Mouse (Mus musculus): ENCODE measurements at regions not wholly inside any gene's neighbourhood (a gene's known extent, or its start where the extent isn't known, plus 50 kb on each side); places are given as distances from the start of the nearest gene placed in this dataset.

DNA sequence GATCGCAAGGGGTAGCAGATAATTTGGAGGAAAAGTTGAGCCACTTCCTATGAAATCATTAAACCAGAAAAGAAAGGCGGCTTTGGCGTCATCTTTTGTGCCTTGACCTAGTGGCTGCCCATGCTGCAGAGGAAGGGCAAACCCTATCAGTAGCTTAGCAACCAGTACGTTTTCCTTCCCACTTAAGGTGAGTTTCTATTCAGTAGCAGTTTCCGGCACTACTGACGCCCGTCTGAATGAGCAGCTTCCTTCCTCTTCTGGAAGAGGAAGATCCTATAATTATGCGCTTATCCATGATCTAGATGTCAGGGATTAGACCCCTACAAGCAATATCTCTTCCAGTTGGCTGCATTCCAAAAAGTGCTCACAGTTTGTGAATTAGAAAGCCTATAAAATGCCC, 360.0 kb upstream of the Adamts5 start:
- Histone ChIP-seq H3K79me2 (ENCODE audit: control insufficient read depth, insufficient read depth) (no peaks in the 10 kb centered on the region), H3K4me3 (no peak overlapping the region), H3K36me3 (ENCODE audit: control insufficient read depth, insufficient read depth) (no peaks in the 10 kb centered on the region), H3ac (ENCODE audit: control insufficient read depth, insufficient read length) (no peak overlapping the region), H3K4me2 (ENCODE audit: low read depth) (no peak overlapping the region), H3K27me3 (ENCODE audit: control insufficient read depth, insufficient read depth, insufficient read length) (no peaks in the 10 kb centered on the region)
- TF ChIP-seq MYOD1 (IDR thresholded peaks at IDR 0.05; ENCODE audit: control insufficient read depth in 1 of 3, insufficient read length in 2 of 3, low read depth in 2 of 3), result no peak
- TF ChIP-seq TCF12 (IDR thresholded peaks at IDR 0.05; ENCODE audit: insufficient read depth, poor library complexity, severe bottlenecking), result no peak
- no peak for TF ChIP-seq TCF3 (IDR thresholded peaks at IDR 0.05; ENCODE audit: insufficient read length, low read depth)
- TF ChIP-seq MAX (IDR thresholded peaks at IDR 0.05; ENCODE audit: low read depth), result no peak
- TF ChIP-seq CEBPB (IDR thresholded peaks at IDR 0.05; ENCODE audit: insufficient read depth, poor library complexity, severe bottlenecking), result no peak
- no peak for TF ChIP-seq POLR2AphosphoS2 (IDR thresholded peaks at IDR 0.05; ENCODE audit: insufficient read length, low read depth)
- no peak for TF ChIP-seq MYOG (IDR thresholded peaks at IDR 0.05; ENCODE audit: control insufficient read depth in 1 of 3, insufficient read depth in 1 of 3, insufficient read length in 2 of 3, low read depth in 2 of 3)
- no peak for TF ChIP-seq E2F4 (IDR thresholded peaks at IDR 0.05; ENCODE audit: insufficient read depth)
- TF ChIP-seq SRF (IDR thresholded peaks at IDR 0.05; ENCODE audit: control insufficient read depth, insufficient read length, low read depth), result no peak
- TF ChIP-seq USF1 (IDR thresholded peaks at IDR 0.05; ENCODE audit: low read depth), result no peak
- no peak for TF ChIP-seq POLR2A (IDR thresholded peaks at IDR 0.05; ENCODE audit: insufficient read length, low read depth)

DNA sequence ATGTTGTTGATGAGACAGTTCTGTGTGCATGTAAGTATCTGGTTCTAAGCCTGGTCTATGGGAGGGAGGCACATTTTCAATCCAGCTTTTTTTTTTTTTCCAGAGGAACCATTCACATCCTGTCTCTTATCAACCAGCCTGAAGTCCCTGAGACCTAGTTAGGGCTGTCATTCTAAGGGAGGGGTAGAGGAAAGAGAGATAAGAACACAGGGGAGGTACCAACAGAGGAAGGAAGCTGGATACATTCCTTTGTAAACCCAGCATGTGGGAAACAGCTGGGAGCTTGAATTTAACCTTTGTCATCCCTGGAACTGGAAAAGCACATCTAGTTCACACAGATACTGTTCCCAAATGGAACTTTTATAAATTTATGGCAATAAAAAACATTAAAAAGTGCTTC, 351.0 kb upstream of the Adamts5 start:
- H3K36me3 ChIP-seq (ENCODE audit: control insufficient read depth, insufficient read depth), result no peaks in the 10 kb centered on the region

DNA sequence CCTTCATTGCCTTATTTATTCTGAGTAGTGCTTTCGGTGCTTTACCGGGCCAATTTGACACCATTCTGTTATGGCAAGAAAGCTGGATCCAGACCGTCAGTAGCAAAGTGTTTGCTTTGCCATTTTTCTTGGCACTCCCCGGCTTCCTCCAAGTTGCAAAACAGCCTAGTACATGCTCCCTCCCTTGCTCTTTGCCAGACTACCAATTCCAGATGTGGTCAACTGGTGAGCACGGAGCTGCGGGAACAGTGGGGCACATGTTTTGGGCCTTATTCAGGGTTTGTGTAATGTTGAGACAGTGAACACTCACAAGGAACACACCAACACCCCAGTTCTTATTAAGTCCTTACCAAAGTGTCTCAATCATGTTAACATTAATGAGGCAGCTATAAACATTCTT, 348.4 kb upstream of the Adamts5 start:
- TF ChIP-seq TCF3 (IDR thresholded peaks at IDR 0.05; ENCODE audit: insufficient read length, low read depth) (no peak), POLR2A (IDR thresholded peaks at IDR 0.05; ENCODE audit: insufficient read length, low read depth) (no peak), REST (IDR thresholded peaks at IDR 0.05; ENCODE audit: insufficient read depth, insufficient read length) (no peak)
- Histone ChIP-seq H3K4me2 (ENCODE audit: low read depth) (no peak overlapping the region), H3K27me3 (ENCODE audit: control insufficient read depth, insufficient read depth, insufficient read length) (no peaks in the 10 kb centered on the region), H3ac (ENCODE audit: control insufficient read depth, insufficient read length) (no peak overlapping the region), H3K4me3 (no peak overlapping the region), H3K36me3 (ENCODE audit: control insufficient read depth, insufficient read depth) (no peaks in the 10 kb centered on the region), H3K79me2 (ENCODE audit: control insufficient read depth, insufficient read depth) (no peaks in the 10 kb centered on the region)

More for the DNA sequence above, 351.0 kb upstream of the Adamts5 start:
- Histone ChIP-seq H3ac (ENCODE audit: control insufficient read depth, insufficient read length) (no peak overlapping the region), H3K4me2 (ENCODE audit: low read depth) (no peak overlapping the region), H3K4me3 (no peak overlapping the region), H3K79me2 (ENCODE audit: control insufficient read depth, insufficient read depth) (no peaks in the 10 kb centered on the region), H3K27me3 (ENCODE audit: control insufficient read depth, insufficient read depth, insufficient read length) (no peaks in the 10 kb centered on the region)
- no peak for TF ChIP-seq POLR2AphosphoS2 (IDR thresholded peaks at IDR 0.05; ENCODE audit: insufficient read length, low read depth)
- no peak for TF ChIP-seq CEBPB (IDR thresholded peaks at IDR 0.05; ENCODE audit: insufficient read depth, poor library complexity, severe bottlenecking)
- no peak for TF ChIP-seq POLR2A (IDR thresholded peaks at IDR 0.05; ENCODE audit: insufficient read length, low read depth)
- no peak for TF ChIP-seq MYOD1 (IDR thresholded peaks at IDR 0.05; ENCODE audit: control insufficient read depth in 1 of 3, insufficient read length in 2 of 3, low read depth in 2 of 3)
- no peak for TF ChIP-seq TCF12 (IDR thresholded peaks at IDR 0.05; ENCODE audit: insufficient read depth, poor library complexity, severe bottlenecking)
- TF ChIP-seq E2F4 (IDR thresholded peaks at IDR 0.05; ENCODE audit: insufficient read depth), result no peak
- TF ChIP-seq USF1 (IDR thresholded peaks at IDR 0.05; ENCODE audit: low read depth), result no peak
- no peak for TF ChIP-seq SRF (IDR thresholded peaks at IDR 0.05; ENCODE audit: control insufficient read depth, insufficient read length, low read depth)
- TF ChIP-seq MAX (IDR thresholded peaks at IDR 0.05; ENCODE audit: low read depth), result no peak
- no peak for TF ChIP-seq REST (IDR thresholded peaks at IDR 0.05; ENCODE audit: insufficient read depth, insufficient read length)
- no peak for TF ChIP-seq MYOG (IDR thresholded peaks at IDR 0.05; ENCODE audit: control insufficient read depth in 1 of 3, insufficient read depth in 1 of 3, insufficient read length in 2 of 3, low read depth in 2 of 3)
- TF ChIP-seq TCF3 (IDR thresholded peaks at IDR 0.05; ENCODE audit: insufficient read length, low read depth), result no peak

DNA sequence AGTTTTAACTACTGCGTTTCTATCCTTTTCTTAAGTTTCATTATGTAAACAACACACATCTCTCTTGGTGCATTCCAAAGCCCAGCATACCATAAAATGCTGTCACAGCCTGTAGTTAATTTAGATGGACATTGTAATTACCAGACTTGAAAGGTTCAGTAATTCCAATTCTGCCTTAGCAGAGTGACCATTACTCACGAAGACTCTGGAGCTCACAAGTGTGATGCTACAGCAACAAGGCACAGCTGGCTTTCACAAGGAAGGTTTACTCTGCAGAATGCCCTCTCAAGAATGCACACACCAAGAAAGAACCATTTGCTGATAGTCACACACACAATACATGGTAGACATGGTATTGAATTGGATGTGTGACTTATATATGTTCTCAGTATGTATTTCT, 342.6 kb upstream of the Adamts5 start:
- no peak overlapping the region for H3ac ChIP-seq (ENCODE audit: control insufficient read depth, insufficient read length)
- no peaks in the 10 kb centered on the region for H3K36me3 ChIP-seq (ENCODE audit: control insufficient read depth, insufficient read depth)
- H3K4me3 ChIP-seq, result no peak overlapping the region
- TF ChIP-seq E2F4 (IDR thresholded peaks at IDR 0.05; ENCODE audit: insufficient read depth) (no peak), MYOG (IDR thresholded peaks at IDR 0.05; ENCODE audit: control insufficient read depth in 1 of 3, insufficient read depth in 1 of 3, insufficient read length in 2 of 3, low read depth in 2 of 3) (no peak), TCF3 (IDR thresholded peaks at IDR 0.05; ENCODE audit: insufficient read length, low read depth) (no peak), POLR2A (IDR thresholded peaks at IDR 0.05; ENCODE audit: insufficient read length, low read depth) (no peak), REST (IDR thresholded peaks at IDR 0.05; ENCODE audit: insufficient read depth, insufficient read length) (no peak), USF1 (IDR thresholded peaks at IDR 0.05; ENCODE audit: low read depth) (no peak), CEBPB (IDR thresholded peaks at IDR 0.05; ENCODE audit: insufficient read depth, poor library complexity, severe bottlenecking) (no peak), MYOD1 (IDR thresholded peaks at IDR 0.05; ENCODE audit: control insufficient read depth in 1 of 3, insufficient read length in 2 of 3, low read depth in 2 of 3) (no peak), MAX (IDR thresholded peaks at IDR 0.05; ENCODE audit: low read depth) (no peak), SRF (IDR thresholded peaks at IDR 0.05; ENCODE audit: control insufficient read depth, insufficient read length, low read depth) (no peak), POLR2AphosphoS2 (IDR thresholded peaks at IDR 0.05; ENCODE audit: insufficient read length, low read depth) (no peak), TCF12 (IDR thresholded peaks at IDR 0.05; ENCODE audit: insufficient read depth, poor library complexity, severe bottlenecking) (no peak)
- no peaks in the 10 kb centered on the region for H3K79me2 ChIP-seq (ENCODE audit: control insufficient read depth, insufficient read depth)
- no peak overlapping the region for H3K4me2 ChIP-seq (ENCODE audit: low read depth)
- H3K27me3 ChIP-seq (ENCODE audit: control insufficient read depth, insufficient read depth, insufficient read length), result no peaks in the 10 kb centered on the region

Data from myocyte (in vitro differentiated cells).